Mouse (Mus musculus): ENCODE results near the gene Hipk3. TPM values are rescaled to one million over a fixed set of nuclear protein-coding genes. Genes with fewer than 3 reads are reported as not detected.
A peak's percentile ranks its signal among the peaks of the same experiment; 100 is the strongest.

The Hipk3 gene
- polyA plus RNA-seq, 1 experiment = 37.9 TPM

DNA sequence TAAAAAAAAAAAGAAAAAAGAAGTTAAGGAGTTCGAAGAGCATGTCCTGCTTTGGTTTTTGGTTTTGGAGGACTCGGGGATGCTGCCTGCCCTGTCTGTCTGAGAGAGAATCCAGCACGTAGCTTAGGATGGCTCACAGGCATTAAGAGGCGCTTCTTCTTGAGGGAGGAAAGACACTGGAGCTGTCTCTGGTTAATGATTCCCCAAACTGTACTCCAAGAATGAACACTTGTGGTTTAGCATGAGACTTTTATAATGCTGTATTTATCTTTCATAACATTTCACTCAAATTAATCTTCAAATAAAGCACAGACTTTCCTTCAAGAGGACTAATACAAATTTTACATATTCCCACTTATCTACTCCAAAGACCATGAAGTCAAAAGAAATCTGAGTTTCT is 15.2 kb downstream of the Hipk3 start:
- Histone ChIP-seq H3K4me1 (ENCODE audit: control insufficient read depth, insufficient read depth, low read length) (no peaks in the 10 kb centered on the region; the same call in none of the 2 replicates), H3K4me3 (ENCODE audit: insufficient read depth, low read length) (no peak overlapping the region), H3K27ac (ENCODE audit: insufficient read depth, low read length) (no peak overlapping the region)
- TF ChIP-seq POLR2A (IDR thresholded peaks at IDR 0.05; ENCODE audit: extremely low read depth, insufficient read depth, low read length) = no peak
- no peak for TF ChIP-seq CTCF (IDR thresholded peaks at IDR 0.05; ENCODE audit: extremely low read depth, insufficient read depth, low read length)

DNA sequence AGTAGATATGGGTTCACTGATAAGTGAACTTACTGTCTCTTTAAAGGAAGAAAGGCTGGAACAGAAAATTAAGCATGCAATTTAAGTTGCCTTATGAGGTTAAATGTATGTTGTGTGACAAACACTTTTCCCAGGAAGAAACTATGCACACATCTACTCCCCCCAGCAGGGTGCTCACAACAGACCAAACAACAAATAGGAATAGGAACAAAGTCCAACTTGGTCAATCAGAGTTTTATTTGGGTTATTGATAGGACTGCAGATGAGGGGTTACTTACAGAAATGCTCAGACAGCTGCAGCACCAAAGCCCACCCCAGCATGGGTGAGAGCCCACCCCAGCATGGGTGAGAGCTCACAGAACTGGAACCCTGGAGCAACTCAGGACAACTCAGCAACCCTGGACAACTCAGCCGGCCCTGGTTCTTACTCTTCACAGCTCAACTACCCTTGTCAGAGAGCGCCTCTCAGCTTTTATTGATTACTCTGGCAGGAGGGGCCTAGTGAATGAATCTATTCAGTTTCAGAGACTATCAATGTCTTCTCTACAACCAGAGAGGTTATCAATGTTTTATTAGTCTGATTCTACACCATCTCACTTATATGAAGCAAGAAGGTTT is 16.7 kb downstream of the Hipk3 start:
- Histone ChIP-seq H3K4me1 (ENCODE audit: control insufficient read depth, insufficient read depth, low read length) (no peaks in the 10 kb centered on the region; the same call in 1 of the 2 replicates), H3K4me3 (ENCODE audit: insufficient read depth, low read length) (no peak overlapping the region), H3K27ac (ENCODE audit: insufficient read depth, low read length) (no peak overlapping the region)
- TF ChIP-seq POLR2A (IDR thresholded peaks at IDR 0.05; ENCODE audit: extremely low read depth, insufficient read depth, low read length) (no peak), CTCF (IDR thresholded peaks at IDR 0.05; ENCODE audit: extremely low read depth, insufficient read depth, low read length) (no peak)

- no peak for TF ChIP-seq POLR2A (IDR thresholded peaks at IDR 0.05; ENCODE audit: extremely low read depth, insufficient read depth, low read length)
- no peak for TF ChIP-seq CTCF (IDR thresholded peaks at IDR 0.05; ENCODE audit: extremely low read depth, insufficient read depth, low read length)
- Histone ChIP-seq H3K4me3 (ENCODE audit: insufficient read depth, low read length) (no peak overlapping the region), H3K4me1 (ENCODE audit: control insufficient read depth, insufficient read depth, low read length) (peaks cover 10% of the 10 kb centered on the region), H3K27ac (ENCODE audit: insufficient read depth, low read length) (no peak overlapping the region)
Observed at GRCm38 (mm10) chr2:104472056-104472455, 22.2 kb downstream of the Hipk3 start.

DNA sequence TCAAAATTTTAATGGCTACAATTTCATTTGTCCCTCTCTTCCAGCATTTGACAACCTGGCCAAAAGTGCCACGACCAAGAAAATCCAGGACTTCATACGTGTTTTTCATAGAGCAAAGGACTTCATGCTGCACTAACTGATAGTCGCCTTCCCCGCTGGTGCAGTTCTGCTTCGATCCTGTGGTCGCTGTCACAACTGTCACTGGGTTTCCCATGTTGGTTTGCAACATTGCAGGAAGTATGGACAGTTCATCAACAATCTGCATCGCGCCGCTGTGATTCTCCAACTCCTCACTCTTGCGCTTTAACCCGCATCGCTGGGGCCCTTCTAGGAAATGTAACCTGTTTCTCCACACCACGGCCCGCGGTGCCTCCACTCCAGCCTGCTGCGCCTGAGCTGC is 23.1 kb downstream of the Hipk3 start:
- no peak for TF ChIP-seq POLR2A (IDR thresholded peaks at IDR 0.05; ENCODE audit: extremely low read depth, insufficient read depth, low read length)
- no peak for TF ChIP-seq CTCF (IDR thresholded peaks at IDR 0.05; ENCODE audit: extremely low read depth, insufficient read depth, low read length)
- Histone ChIP-seq H3K4me1 (ENCODE audit: control insufficient read depth, insufficient read depth, low read length) (peaks cover 12% of the 10 kb centered on the region), H3K4me3 (ENCODE audit: insufficient read depth, low read length) (no peak overlapping the region), H3K27ac (ENCODE audit: insufficient read depth, low read length) (no peak overlapping the region)

GRCm38 (mm10) chr2:104470536-104470935 is 23.7 kb downstream of the Hipk3 start:
- Histone ChIP-seq H3K27ac (ENCODE audit: insufficient read depth, low read length) (no peak overlapping the region), H3K4me3 (ENCODE audit: insufficient read depth, low read length) (no peak overlapping the region), H3K4me1 (ENCODE audit: control insufficient read depth, insufficient read depth, low read length) (peaks cover 12% of the 10 kb centered on the region)
- TF ChIP-seq CTCF (IDR thresholded peaks at IDR 0.05; ENCODE audit: extremely low read depth, insufficient read depth, low read length) = no peak
- TF ChIP-seq POLR2A (IDR thresholded peaks at IDR 0.05; ENCODE audit: extremely low read depth, insufficient read depth, low read length) = no peak

DNA sequence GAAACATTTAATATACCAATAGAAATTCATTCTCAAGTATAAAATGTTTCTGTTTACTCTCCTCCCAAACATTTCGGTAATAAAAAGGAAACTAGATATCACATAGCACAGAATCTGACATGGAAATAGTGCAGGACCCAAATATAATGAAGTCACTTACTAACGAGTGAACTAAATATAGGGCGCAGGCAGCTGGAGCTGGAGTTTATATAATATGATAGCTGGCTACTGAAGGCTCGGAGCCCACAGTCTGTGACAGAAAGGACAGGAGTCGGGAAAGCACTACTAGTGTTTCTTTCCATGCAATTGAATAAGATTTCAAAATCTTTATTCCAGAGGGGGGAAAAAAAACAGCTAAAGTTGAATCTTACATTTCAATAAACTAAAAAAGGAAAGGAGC is 25.8 kb downstream of the Hipk3 start:
- Histone ChIP-seq H3K27ac (ENCODE audit: insufficient read depth, low read length) (peak overlapping the region; percentile 39; the same call in 1 of the 2 replicates), H3K4me1 (ENCODE audit: control insufficient read depth, insufficient read depth, low read length) (peaks cover 12% of the 10 kb centered on the region), H3K4me3 (ENCODE audit: insufficient read depth, low read length) (no peak overlapping the region)
- TF ChIP-seq POLR2A (IDR thresholded peaks at IDR 0.05; ENCODE audit: extremely low read depth, insufficient read depth, low read length) = no peak
- TF ChIP-seq CTCF (IDR thresholded peaks at IDR 0.05; ENCODE audit: extremely low read depth, insufficient read depth, low read length) = no peak

GRCm38 (mm10) chr2:104466908-104467616 is 27.2 kb downstream of the Hipk3 start:
- no peak overlapping the region for H3K4me3 ChIP-seq (ENCODE audit: insufficient read depth, low read length)
- H3K27ac ChIP-seq (ENCODE audit: insufficient read depth, low read length) = no peak overlapping the region; the same call in 1 of the 2 replicates
- peaks cover 14% of the 10 kb centered on the region for H3K4me1 ChIP-seq (ENCODE audit: control insufficient read depth, insufficient read depth, low read length)
- no peak for TF ChIP-seq CTCF (IDR thresholded peaks at IDR 0.05; ENCODE audit: extremely low read depth, insufficient read depth, low read length)
- TF ChIP-seq POLR2A (IDR thresholded peaks at IDR 0.05; ENCODE audit: extremely low read depth, insufficient read depth, low read length) = no peak

GRCm38 (mm10) chr2:104465639-104466430 is 28.4 kb downstream of the Hipk3 start:
- Histone ChIP-seq H3K27ac (ENCODE audit: insufficient read depth, low read length) (no peak overlapping the region), H3K4me3 (ENCODE audit: insufficient read depth, low read length) (no peak overlapping the region), H3K4me1 (ENCODE audit: control insufficient read depth, insufficient read depth, low read length) (peaks cover 13% of the 10 kb centered on the region)
- no peak for TF ChIP-seq POLR2A (IDR thresholded peaks at IDR 0.05; ENCODE audit: extremely low read depth, insufficient read depth, low read length)
- no peak for TF ChIP-seq CTCF (IDR thresholded peaks at IDR 0.05; ENCODE audit: extremely low read depth, insufficient read depth, low read length)

- TF ChIP-seq POLR2A (IDR thresholded peaks at IDR 0.05; ENCODE audit: extremely low read depth, insufficient read depth, low read length) = no peak
- TF ChIP-seq CTCF (IDR thresholded peaks at IDR 0.05; ENCODE audit: extremely low read depth, insufficient read depth, low read length) = no peak
- H3K4me3 ChIP-seq (ENCODE audit: insufficient read depth, low read length) = no peak overlapping the region
- no peak overlapping the region for H3K27ac ChIP-seq (ENCODE audit: insufficient read depth, low read length)
- H3K4me1 ChIP-seq (ENCODE audit: control insufficient read depth, insufficient read depth, low read length) = peaks cover 17% of the 10 kb centered on the region
Observed at GRCm38 (mm10) chr2:104460021-104460420, 34.2 kb downstream of the Hipk3 start.

Measured in cortical plate, adult 2 months (tissue).